Mouse (Mus musculus): ENCODE measurements around the gene Sipa1l3. TPM values are rescaled to one million over a fixed set of nuclear protein-coding genes. Genes with fewer than 3 reads are reported as not detected.

Gene Sipa1l3
- polyA plus RNA-seq, 1 experiment from 2014 or later: 20.5 TPM

GRCm38 (mm10) chr7:29421909-29422244 lies 96.6 kb downstream of the Sipa1l3 start:
- H3K27me3 ChIP-seq: no peaks in the 10 kb centered on the region
- H3K4me1 ChIP-seq: peaks cover 48% of the 10 kb centered on the region
- H3K4me2 ChIP-seq: no peak overlapping the region
- 59% methylated on average over 3 of the region's 3 CpGs for WGBS
- no peak for ATAC-seq (ENCODE audit: insufficient number of reproducible peaks, low FRiP score, low TSS enrichment, low read depth)
- no peaks in the 10 kb centered on the region for H3K36me3 ChIP-seq
- H3K9me3 ChIP-seq: no peaks in the 10 kb centered on the region
- H3K4me3 ChIP-seq: no peak overlapping the region
- no peak overlapping the region for H3K9ac ChIP-seq
- H3K27ac ChIP-seq: peak overlapping the region; percentile 5; the same call in 1 of the 2 replicates

DNA sequence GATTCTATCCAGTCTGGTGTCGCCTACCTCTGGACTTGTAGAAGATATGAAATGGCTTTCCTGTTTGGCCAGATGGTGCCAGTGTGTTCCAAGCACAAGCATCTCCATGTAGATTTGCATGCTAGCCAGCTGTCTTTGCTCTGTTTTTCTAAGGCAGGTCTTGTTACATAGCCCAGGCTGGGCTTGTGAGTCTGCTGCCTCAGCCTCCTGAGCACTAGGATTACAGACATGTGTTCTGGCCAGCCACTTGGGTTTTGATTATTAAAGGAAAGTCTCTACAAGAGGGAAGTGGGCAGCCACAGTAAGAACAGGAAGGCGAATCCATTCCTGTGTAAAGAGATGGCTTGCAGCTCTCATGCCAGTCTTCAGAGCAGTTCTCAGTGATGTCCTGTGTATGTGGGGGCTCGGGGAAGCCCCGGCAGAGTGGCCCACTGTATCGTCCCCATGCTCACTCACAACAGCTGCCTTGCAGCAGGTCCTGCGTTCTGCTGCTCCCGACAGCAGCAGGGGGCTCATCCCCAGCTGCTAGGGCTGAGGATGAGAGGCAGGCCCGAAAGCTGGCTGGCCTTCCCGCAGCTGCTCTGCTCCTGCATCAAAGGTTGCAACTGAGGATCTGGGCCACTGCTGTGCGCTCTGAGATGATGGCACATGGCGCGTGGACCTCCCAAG lies 97.1 kb downstream of the Sipa1l3 start:
- peaks cover 49% of the 10 kb centered on the region for H3K4me1 ChIP-seq
- no peaks in the 10 kb centered on the region for H3K36me3 ChIP-seq
- 48% methylated on average over 12 of the region's 12 CpGs for WGBS
- no peak overlapping the region for H3K4me3 ChIP-seq
- H3K9ac ChIP-seq: no peak overlapping the region
- H3K4me2 ChIP-seq: no peak overlapping the region
- no peaks in the 10 kb centered on the region for H3K27me3 ChIP-seq
- H3K9me3 ChIP-seq: no peaks in the 10 kb centered on the region
- peak overlapping the region; percentile 5 for H3K27ac ChIP-seq
- ATAC-seq (ENCODE audit: insufficient number of reproducible peaks, low FRiP score, low TSS enrichment, low read depth): no peak

GRCm38 (mm10) chr7:29419836-29420235 lies 98.6 kb downstream of the Sipa1l3 start:
- ATAC-seq (ENCODE audit: insufficient number of reproducible peaks, low FRiP score, low TSS enrichment, low read depth): no peak
- H3K36me3 ChIP-seq: no peaks in the 10 kb centered on the region
- H3K9me3 ChIP-seq: no peaks in the 10 kb centered on the region
- no peak overlapping the region for H3K27ac ChIP-seq
- H3K4me1 ChIP-seq: peaks cover 37% of the 10 kb centered on the region
- no peaks in the 10 kb centered on the region for H3K27me3 ChIP-seq
- H3K4me3 ChIP-seq: no peak overlapping the region
- H3K9ac ChIP-seq: no peak overlapping the region
- WGBS: 41% methylated on average over 4 of the region's 4 CpGs
- no peak overlapping the region for H3K4me2 ChIP-seq

- peak overlapping the region; percentile 9; the same call in 1 of the 2 replicates for H3K27ac ChIP-seq
- peaks cover 28% of the 10 kb centered on the region for H3K4me1 ChIP-seq
- H3K36me3 ChIP-seq: no peaks in the 10 kb centered on the region
- no peak overlapping the region for H3K9ac ChIP-seq
- ATAC-seq (ENCODE audit: insufficient number of reproducible peaks, low FRiP score, low TSS enrichment, low read depth): no peak
- H3K4me2 ChIP-seq: no peak overlapping the region
- H3K4me3 ChIP-seq: no peak overlapping the region
- WGBS: 60% methylated on average over 6 of the region's 6 CpGs
- H3K27me3 ChIP-seq: no peaks in the 10 kb centered on the region
- no peaks in the 10 kb centered on the region for H3K9me3 ChIP-seq
These were observed 100.2 kb downstream of the Sipa1l3 start for GRCm38 (mm10) chr7:29418231-29418630.

DNA sequence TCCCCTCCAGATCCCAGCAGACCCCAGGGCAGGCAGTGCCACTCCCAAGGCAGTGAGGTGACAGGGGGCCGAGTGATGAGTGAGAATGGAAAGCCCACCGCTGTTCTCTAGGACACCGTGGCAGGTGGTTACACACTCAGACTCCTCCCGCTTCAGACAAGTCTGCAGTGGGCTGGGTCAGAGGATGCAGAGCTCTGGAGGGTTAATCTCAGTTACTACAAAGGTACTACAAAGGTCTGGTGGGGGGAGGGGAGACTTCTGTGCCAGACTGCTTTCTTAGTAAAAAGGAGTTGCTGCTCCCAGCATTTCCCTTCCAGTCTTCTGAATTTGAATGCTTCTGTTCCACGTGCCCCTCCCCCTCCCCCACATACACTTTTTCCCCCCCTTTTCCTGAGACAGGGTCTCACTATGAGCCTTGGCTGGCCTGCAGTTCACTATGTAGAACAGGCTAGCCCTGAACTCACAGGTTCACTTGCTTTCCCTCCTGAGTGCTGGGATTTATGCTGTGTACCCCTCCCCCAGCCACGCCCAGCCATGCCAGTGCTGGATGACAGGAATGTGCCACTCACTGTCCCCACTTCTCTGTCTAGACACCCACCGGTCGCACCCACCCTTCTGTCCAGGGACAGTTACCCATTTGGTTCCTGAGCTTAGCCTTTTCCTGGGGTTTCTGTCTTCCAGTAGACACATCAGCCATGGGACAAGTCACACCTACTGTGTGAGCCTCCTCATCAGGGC lies 100.9 kb downstream of the Sipa1l3 start:
- H3K4me3 ChIP-seq: no peak overlapping the region
- 44% methylated on average over 8 of the region's 8 CpGs for WGBS
- peaks cover 28% of the 10 kb centered on the region for H3K4me1 ChIP-seq
- H3K4me2 ChIP-seq: no peak overlapping the region
- H3K9me3 ChIP-seq: no peaks in the 10 kb centered on the region
- no peak for ATAC-seq (ENCODE audit: insufficient number of reproducible peaks, low FRiP score, low TSS enrichment, low read depth)
- no peaks in the 10 kb centered on the region for H3K27me3 ChIP-seq
- H3K9ac ChIP-seq: no peak overlapping the region
- no peak overlapping the region; the same call in 1 of the 2 replicates for H3K27ac ChIP-seq
- no peaks in the 10 kb centered on the region for H3K36me3 ChIP-seq

- no peak overlapping the region for H3K4me3 ChIP-seq
- H3K27me3 ChIP-seq: no peaks in the 10 kb centered on the region
- WGBS: 62% methylated on average over 2 of the region's 2 CpGs
- peaks cover 32% of the 10 kb centered on the region for H3K4me1 ChIP-seq
- H3K9me3 ChIP-seq: no peaks in the 10 kb centered on the region
- no peak for ATAC-seq (ENCODE audit: insufficient number of reproducible peaks, low FRiP score, low TSS enrichment, low read depth)
- H3K27ac ChIP-seq: no peak overlapping the region
- no peak overlapping the region for H3K4me2 ChIP-seq
- H3K9ac ChIP-seq: no peak overlapping the region
- H3K36me3 ChIP-seq: no peaks in the 10 kb centered on the region
These were observed 101.5 kb downstream of the Sipa1l3 start for GRCm38 (mm10) chr7:29416906-29417305.

GRCm38 (mm10) chr7:29411838-29412580 lies 106.4 kb downstream of the Sipa1l3 start:
- no peaks in the 10 kb centered on the region for H3K27me3 ChIP-seq
- H3K9ac ChIP-seq: no peak overlapping the region
- no peak overlapping the region for H3K27ac ChIP-seq
- H3K4me3 ChIP-seq: no peak overlapping the region
- H3K9me3 ChIP-seq: no peaks in the 10 kb centered on the region
- H3K4me1 ChIP-seq: peaks cover 32% of the 10 kb centered on the region
- H3K36me3 ChIP-seq: no peaks in the 10 kb centered on the region
- 46% methylated on average over 8 of the region's 8 CpGs for WGBS
- no peak for ATAC-seq (ENCODE audit: insufficient number of reproducible peaks, low FRiP score, low TSS enrichment, low read depth)
- no peak overlapping the region for H3K4me2 ChIP-seq

DNA sequence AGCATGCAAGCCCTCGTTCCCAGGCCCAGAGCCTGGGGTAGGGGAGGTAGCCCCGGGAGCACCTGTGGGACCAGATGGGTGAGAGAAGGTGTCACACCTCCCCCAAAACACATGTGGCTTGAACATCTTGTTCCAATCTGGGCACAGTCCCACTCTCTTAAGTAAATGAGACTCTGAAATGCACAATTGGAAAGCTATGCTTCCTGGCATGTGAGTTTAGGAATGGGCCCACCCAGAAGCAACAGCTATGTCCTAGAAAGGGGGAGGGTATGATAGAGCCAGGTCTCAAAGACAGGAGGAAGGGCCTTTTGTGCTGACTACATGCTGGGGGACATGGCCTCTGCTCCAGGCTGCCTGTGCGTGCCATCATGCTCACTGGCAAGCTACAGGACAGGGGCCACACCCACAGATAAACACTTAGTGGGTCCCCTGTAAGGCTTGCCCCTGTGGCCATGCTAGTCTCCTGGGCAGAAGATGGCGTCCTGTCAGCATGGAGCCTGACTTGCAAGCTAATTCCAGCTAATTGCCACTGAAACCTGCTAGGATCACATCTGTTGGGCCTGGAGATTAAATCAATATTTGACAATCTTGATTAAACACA lies 107.1 kb downstream of the Sipa1l3 start:
- no peak overlapping the region for H3K9ac ChIP-seq
- H3K4me3 ChIP-seq: no peak overlapping the region
- H3K27ac ChIP-seq: peak overlapping the region; percentile 51; the same call in 1 of the 2 replicates
- H3K36me3 ChIP-seq: no peaks in the 10 kb centered on the region
- no peak for ATAC-seq (ENCODE audit: insufficient number of reproducible peaks, low FRiP score, low TSS enrichment, low read depth)
- H3K9me3 ChIP-seq: no peaks in the 10 kb centered on the region
- H3K4me1 ChIP-seq: peaks cover 28% of the 10 kb centered on the region
- 18% methylated on average over 4 of the region's 4 CpGs for WGBS
- no peaks in the 10 kb centered on the region for H3K27me3 ChIP-seq
- H3K4me2 ChIP-seq: no peak overlapping the region

DNA sequence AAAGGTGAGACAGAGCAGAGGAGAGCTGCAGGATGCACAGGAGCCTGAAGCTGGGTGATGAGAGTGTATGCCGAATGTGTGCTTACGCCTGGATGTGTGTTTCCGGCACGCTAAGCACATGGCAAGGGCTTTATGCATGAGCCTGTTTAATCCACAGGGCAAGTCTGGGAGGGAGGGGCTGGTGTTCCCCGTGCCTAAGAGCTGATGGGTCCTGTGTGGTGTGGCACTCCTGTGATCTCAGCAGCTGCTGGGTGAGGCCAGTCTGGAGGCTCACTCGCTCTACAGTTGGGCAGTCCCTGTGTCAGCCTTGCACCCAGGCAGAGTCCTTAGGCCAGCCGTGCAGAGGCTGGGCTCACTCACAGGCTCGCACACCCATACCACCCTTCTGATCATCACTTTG lies 108.0 kb downstream of the Sipa1l3 start:
- no peaks in the 10 kb centered on the region for H3K36me3 ChIP-seq
- H3K27me3 ChIP-seq: no peaks in the 10 kb centered on the region
- no peak overlapping the region for H3K4me2 ChIP-seq
- no peak overlapping the region for H3K9ac ChIP-seq
- H3K9me3 ChIP-seq: no peaks in the 10 kb centered on the region
- H3K4me3 ChIP-seq: no peak overlapping the region
- 67% methylated on average over 8 of the region's 8 CpGs for WGBS
- ATAC-seq (ENCODE audit: insufficient number of reproducible peaks, low FRiP score, low TSS enrichment, low read depth): no peak
- H3K4me1 ChIP-seq: peaks cover 26% of the 10 kb centered on the region
- H3K27ac ChIP-seq: no peak overlapping the region

- H3K4me1 ChIP-seq: peaks cover 21% of the 10 kb centered on the region
- H3K4me3 ChIP-seq: no peak overlapping the region
- H3K9me3 ChIP-seq: no peaks in the 10 kb centered on the region
- no peak for ATAC-seq (ENCODE audit: insufficient number of reproducible peaks, low FRiP score, low TSS enrichment, low read depth)
- no peak overlapping the region for H3K4me2 ChIP-seq
- no peak overlapping the region for H3K27ac ChIP-seq
- WGBS: 84% methylated on average over 4 of the region's 4 CpGs
- no peak overlapping the region for H3K9ac ChIP-seq
- H3K36me3 ChIP-seq: no peaks in the 10 kb centered on the region; the same call in 1 of the 2 replicates
- H3K27me3 ChIP-seq: no peaks in the 10 kb centered on the region
These were observed 111.6 kb downstream of the Sipa1l3 start for GRCm38 (mm10) chr7:29406855-29407254.

GRCm38 (mm10) chr7:29404126-29404525 lies 114.3 kb downstream of the Sipa1l3 start:
- Histone ChIP-seq H3K27me3 (no peaks in the 10 kb centered on the region), H3K36me3 (peaks cover 19% of the 10 kb centered on the region), H3K9me3 (no peaks in the 10 kb centered on the region), H3K9ac (no peak overlapping the region), H3K4me1 (no peaks in the 10 kb centered on the region; the same call in 1 of the 2 replicates), H3K27ac (no peak overlapping the region), H3K4me2 (no peak overlapping the region), H3K4me3 (no peak overlapping the region)
- WGBS: 80% methylated on average over 2 of the region's 2 CpGs
- no peak for ATAC-seq (ENCODE audit: insufficient number of reproducible peaks, low FRiP score, low TSS enrichment, low read depth)
